Mouse (Mus musculus): ENCODE data around the gene Kti12. TPM values are rescaled to one million over a fixed set of nuclear protein-coding genes. Genes with fewer than 3 reads are reported as not detected.

Kti12 gene
- 35.0 and 52.4 TPM in 2 replicates for polyA plus RNA-seq (2012; rRNA removed)

GRCm38 (mm10) chr4:108847715-108848504, at the start of gene Kti12:
Gene Kti12, plus strand, starts transcription at chr4:108847785.

GRCm38 (mm10) chr4:108832916-108833827, 14.4 kb upstream of the Kti12 start, which contains the start of gene Btf3l4:
Gene Btf3l4, minus strand, starts transcription at chr4:108833614.

DNA sequence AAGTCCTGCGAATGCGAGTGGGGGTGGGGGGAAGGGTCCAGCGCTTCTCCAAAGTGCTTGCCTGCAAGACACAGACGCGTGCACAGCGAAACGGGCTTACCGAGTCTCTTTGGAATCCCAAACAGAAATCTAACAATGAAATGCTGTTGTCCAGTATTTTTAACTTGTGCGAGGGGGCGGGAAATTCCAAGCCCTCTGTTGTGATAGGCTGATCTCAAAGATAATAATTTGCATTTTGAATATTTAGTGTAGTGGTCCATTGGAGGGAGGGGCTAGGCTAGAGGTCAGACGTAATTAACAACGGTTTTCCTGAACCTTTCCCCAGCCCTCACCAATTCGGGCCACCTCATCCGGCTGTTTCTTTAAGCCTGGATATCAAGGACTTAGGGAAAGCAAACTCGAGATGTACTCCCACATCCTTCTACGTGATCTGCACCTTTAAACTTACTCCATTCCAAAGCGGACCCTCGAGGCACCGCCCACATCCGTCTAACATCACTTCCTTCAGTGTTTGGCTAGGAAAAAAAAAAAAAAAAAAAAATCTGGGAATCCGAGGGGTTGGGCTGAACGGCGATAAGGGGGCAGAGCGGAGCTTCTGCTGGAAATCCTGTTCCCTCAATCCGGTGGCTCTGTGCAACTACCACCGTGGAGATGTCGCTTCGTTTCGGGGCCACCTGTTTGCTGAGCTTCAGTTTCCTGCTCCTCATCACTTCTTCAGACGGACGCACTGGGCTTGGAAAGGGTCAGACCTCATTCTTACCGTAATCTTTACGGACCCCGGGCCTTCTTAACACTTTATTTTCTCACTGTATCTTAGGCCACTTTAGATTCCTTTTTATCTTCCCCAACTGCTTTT, 13.2 kb upstream of the Kti12 start, which contains the start of gene Txndc12:
Gene Txndc12 (plus strand): TSS at position 487 of the 856 bp plus-strand sequence.

GRCm38 (mm10) chr4:108848505-108848848, 892 bp downstream of the Kti12 start, which contains the start of gene A730015C16Rik:
Gene A730015C16Rik, minus strand, starts transcription at chr4:108848619.

DNA sequence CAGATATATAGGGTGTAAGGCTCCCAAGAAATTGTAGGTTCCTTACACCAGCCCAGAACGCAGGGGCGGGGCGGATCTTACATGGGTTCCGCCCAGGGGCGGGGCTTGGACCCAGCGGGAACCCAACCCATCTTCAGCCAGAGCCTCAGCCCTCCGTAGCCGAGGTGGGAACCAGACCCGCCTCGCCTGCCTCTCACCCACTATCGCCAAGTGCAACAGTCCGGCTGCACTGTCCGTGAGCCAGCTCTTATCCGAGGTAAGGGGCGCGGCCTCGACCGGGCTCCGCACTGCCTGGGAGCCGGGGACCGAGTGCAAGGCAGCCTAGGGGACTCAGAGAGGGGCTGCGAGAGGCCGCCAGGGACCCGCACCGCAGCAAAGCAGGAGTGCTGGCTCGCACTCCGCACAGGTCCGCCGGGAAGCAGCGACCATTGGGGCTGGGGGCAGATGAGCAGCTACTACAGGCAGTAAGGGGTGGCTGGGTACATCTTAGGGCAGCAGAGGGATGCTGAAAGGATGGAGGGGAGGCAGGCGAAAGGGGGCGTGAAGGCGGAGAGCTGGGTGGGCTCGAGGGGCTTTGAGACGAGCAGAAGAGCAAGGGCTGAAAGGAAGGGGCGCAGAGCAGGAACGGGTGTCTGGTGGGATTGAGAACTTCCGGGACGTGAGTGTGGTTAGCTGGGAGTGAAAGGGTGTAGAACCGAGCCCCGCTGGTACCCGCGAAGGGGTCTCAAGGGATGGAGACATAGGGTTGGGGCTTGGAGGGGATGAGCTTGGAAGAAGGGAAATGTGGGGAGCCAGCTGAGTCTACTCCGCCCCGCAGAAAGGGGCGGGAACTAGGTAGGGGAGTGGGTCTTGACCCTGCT, 31.6 kb downstream of the Kti12 start, which contains the start of gene Rab3b:
Gene Rab3b (plus strand): TSS at position 101 of the 860 bp plus-strand sequence.

Other genes with a start within 250 kb of the Kti12 start
- gene Cc2d1b, start 227.8 kb upstream of the Kti12 start, polyA plus RNA-seq (2012; rRNA removed): 42.4 and 62.6 TPM in 2 replicates
- gene 3110021N24Rik, start 128.1 kb upstream of the Kti12 start, polyA plus RNA-seq (2012; rRNA removed): 0.19 and 0.22 TPM in 2 replicates
- gene Zfyve9, start 67.0 kb upstream of the Kti12 start, polyA plus RNA-seq (2012; rRNA removed): 10.4 and 12.4 TPM in 2 replicates
- 138 and 175 TPM in 2 replicates for gene Btf3l4, start 14.2 kb upstream of the Kti12 start, polyA plus RNA-seq (2012; rRNA removed)
- gene Txndc12, start 13.2 kb upstream of the Kti12 start, polyA plus RNA-seq (2012; rRNA removed): 63.4 and 70.9 TPM in 2 replicates
- gene A730015C16Rik, start 834 bp downstream of the Kti12 start, polyA plus RNA-seq (2012; rRNA removed): 0.06 and 0.19 TPM in 2 replicates
- 12.6 and 14.0 TPM in 2 replicates for gene Rab3b, start 31.3 kb downstream of the Kti12 start, polyA plus RNA-seq (2012; rRNA removed)
- 114 and 126 TPM in 2 replicates for gene Nrd1, start 152.9 kb downstream of the Kti12 start, polyA plus RNA-seq (2012; rRNA removed)